Mouse (Mus musculus) C2C12 (cell line): ENCODE measurements around the gene Daglb.

ENCODE experiments used
- CEBPB ChIP-seq: IDR thresholded peaks from one replicate; pipeline ENCODE4 v1.6.1; 2011; ENCODE audit warnings: low read depth, mild to moderate bottlenecking, control low read depth, moderate library complexity
- CTCF ChIP-seq: IDR thresholded peaks from one replicate; pipeline ENCODE4 v1.5.1; 2011; ENCODE audit not compliant: control insufficient read depth, insufficient read depth, insufficient read length
- FOSL1 ChIP-seq: IDR thresholded peaks from one replicate; pipeline ENCODE4 v1.8.0; 2011; ENCODE audit warnings: mild to moderate bottlenecking, low read length; ENCODE audit not compliant: poor library complexity, insufficient read depth, severe bottlenecking
- MAX ChIP-seq: IDR thresholded peaks from one replicate; pipeline ENCODE4 v1.6.1; 2011; ENCODE audit warnings: mild to moderate bottlenecking, control low read depth
- MYOD1 ChIP-seq: IDR thresholded peaks from one replicate; pipeline ENCODE4 v1.6.1; 2011; ENCODE audit warnings: low read depth; ENCODE audit not compliant: control insufficient read depth, insufficient read length
- USF1 ChIP-seq: IDR thresholded peaks from one replicate; pipeline ENCODE4 v1.6.1; 2011; ENCODE audit warnings: low read depth, mild to moderate bottlenecking, control low read depth, moderate library complexity

DNA sequence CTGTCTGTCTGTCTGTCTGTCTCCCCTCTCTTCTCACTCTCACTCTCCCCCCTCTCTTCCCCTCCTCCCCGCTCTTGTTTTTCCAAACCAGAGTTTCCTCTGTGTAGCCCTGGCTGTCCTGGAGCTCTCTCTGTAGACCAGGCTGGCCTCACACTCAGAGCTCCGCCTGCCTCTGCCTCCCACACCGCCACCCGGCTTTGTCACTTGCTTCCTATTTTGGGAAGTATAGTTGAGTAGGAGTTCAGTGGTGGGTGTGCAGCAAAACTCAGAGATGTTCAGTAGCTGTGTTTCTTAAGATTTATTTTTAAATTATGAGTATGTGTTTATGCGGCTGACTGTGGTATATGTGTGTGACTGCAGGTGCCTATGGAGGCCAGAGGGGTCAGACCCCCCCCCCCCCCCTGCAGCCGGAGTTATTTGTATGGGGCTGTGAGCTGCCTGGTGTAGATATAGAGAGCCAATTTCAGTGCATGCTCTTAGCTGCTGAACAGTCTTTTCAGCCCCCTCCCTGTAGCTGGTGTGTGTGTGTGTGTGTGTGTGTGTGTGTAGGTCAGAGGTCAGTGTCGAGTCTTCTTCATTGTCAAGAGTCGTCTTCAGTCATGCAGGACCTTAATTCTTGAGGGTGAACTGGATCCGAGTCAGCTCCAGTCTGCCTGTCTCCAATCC is 7.7 kb downstream of the Daglb start:
- no peak for TF ChIP-seq CTCF
- TF ChIP-seq MAX: no peak
- no peak for TF ChIP-seq FOSL1
- TF ChIP-seq MYOD1: no peak
- TF ChIP-seq USF1: no peak
- no peak for TF ChIP-seq CEBPB
